Mouse (Mus musculus) CD8-positive naive resting alpha-beta T cell, adult 2 months (primary cell): ENCODE measurements around the gene Fkrp.
A peak's percentile ranks its signal among the peaks of the same experiment; 100 is the strongest.

ENCODE experiments used
- DNase-seq, 2 experiments: peaks; one replicate each; pipeline ENCODE4 v3.0.0; 2022; ENCODE audit warnings: low read depth in 2 of 2, low spot score in 2 of 2

Gene Fkrp

GRCm38 (mm10) chr7:16837916-16838803, 21.6 kb upstream of the Fkrp start:
- DNase-seq = no peak

- no peak for DNase-seq
Observed at GRCm38 (mm10) chr7:16830449-16830848, 13.9 kb upstream of the Fkrp start.

- DNase-seq = peak; percentile 59 to 74
Observed at GRCm38 (mm10) chr7:16827274-16827673, 10.7 kb upstream of the Fkrp start.

GRCm38 (mm10) chr7:16826571-16826970, 10.0 kb upstream of the Fkrp start:
- DNase-seq = no peak

GRCm38 (mm10) chr7:16825785-16826184, 9.3 kb upstream of the Fkrp start:
- DNase-seq = peak; percentile 62 to 78

- no peak for DNase-seq
Observed at GRCm38 (mm10) chr7:16823734-16824133, 7.2 kb upstream of the Fkrp start.

- no peak for DNase-seq
Observed at GRCm38 (mm10) chr7:16821669-16822101, 5.2 kb upstream of the Fkrp start.

GRCm38 (mm10) chr7:16821091-16821490, 4.6 kb upstream of the Fkrp start:
- DNase-seq = no peak

- DNase-seq = no peak
Observed at GRCm38 (mm10) chr7:16820271-16820763, 3.8 kb upstream of the Fkrp start.

GRCm38 (mm10) chr7:16819794-16820193, 3.3 kb upstream of the Fkrp start:
- no peak for DNase-seq

- DNase-seq = no peak
Observed at GRCm38 (mm10) chr7:16817693-16818092, 1.2 kb upstream of the Fkrp start.

GRCm38 (mm10) chr7:16816078-16816474, 456 bp downstream of the Fkrp start:
- peak; percentile 37 to 60 for DNase-seq

GRCm38 (mm10) chr7:16815351-16815941, 1.1 kb downstream of the Fkrp start, which contains the start of gene Strn4:
TSS of gene Strn4 (plus strand) at chr7:16815889.
- no peak for DNase-seq

GRCm38 (mm10) chr7:16812505-16812904, 4.0 kb downstream of the Fkrp start:
- DNase-seq = no peak

GRCm38 (mm10) chr7:16811649-16812070, 4.9 kb downstream of the Fkrp start:
- no peak for DNase-seq

GRCm38 (mm10) chr7:16810920-16811648, 5.4 kb downstream of the Fkrp start:
- DNase-seq = no peak

GRCm38 (mm10) chr7:16810399-16810919, 6.1 kb downstream of the Fkrp start:
- DNase-seq = no peak

- DNase-seq = peak; percentile 26 to 47
Observed at GRCm38 (mm10) chr7:16809739-16810138, 6.8 kb downstream of the Fkrp start.

GRCm38 (mm10) chr7:16808647-16809046, 7.9 kb downstream of the Fkrp start:
- no peak for DNase-seq

- no peak for DNase-seq
Observed at GRCm38 (mm10) chr7:16807936-16808335, 8.6 kb downstream of the Fkrp start.

GRCm38 (mm10) chr7:16804409-16805028, 12.0 kb downstream of the Fkrp start:
- no peak for DNase-seq
